ENCODE assay signal across 24 mouse cellular contexts in genomic region chr7:16808647-16809046, GRCm38 (mm10). TPM values are rescaled to one million over a fixed set of nuclear protein-coding genes. Genes with fewer than 3 reads are reported as not detected.
A peak's percentile ranks its signal among the peaks of the same experiment; 100 is the strongest.
DNase-seq lines count a peak whose midpoint lies in the region; ATAC-seq and TF ChIP-seq lines count a peak whose summit lies in the region.
"Had no signal": no experiment of that assay in that cellular context is flagged by ENCODE, and none has a peak within 500 bp of the region (broad histone marks: within the 10 kb centered on the region; RNA-seq: fewer than 3 reads in every experiment).

No protein-coding gene starts in this region.

- 70% methylated on average over 9 of the region's 9 CpGs for WGBS in intestine, embryonic 14.5 days
- WGBS in intestine, postnatal 0 days = 56% methylated on average over 9 of the region's 9 CpGs
- WGBS in lung, postnatal 0 days = 62% methylated on average over 9 of the region's 9 CpGs
- 52% methylated on average over 9 of the region's 9 CpGs for WGBS in stomach, embryonic 14.5 days

- peak; percentile 27 for DNase-seq in cerebellum, adult 11-12 months
- DNase-seq in cerebellum, postnatal 25 days = no peak
- no peak for DNase-seq in intestine, embryonic 14.5 days (ENCODE audit: low spot score)
- peak; percentile 28 for DNase-seq in lung, postnatal 0 days (ENCODE audit: low spot score)
- no peak for DNase-seq in lung, postnatal 10 days
- DNase-seq in ovary, postnatal 14 days (ENCODE audit: low spot score) = no peak
- DNase-seq: adrenal gland, adult 8-10 months; adrenal gland, postnatal 25 days; cerebellum, adult 18-20 months; forebrain, postnatal 0 days; gastrocnemius, adult 2 months; gastrocnemius, postnatal 14 days; heart, postnatal 14 days had no signal

- H3K9ac ChIP-seq in intestine, embryonic 14.5 days (ENCODE audit: low read length) = no peak overlapping the region
- H3K9ac ChIP-seq in intestine, postnatal 0 days (ENCODE audit: low read depth, low read length) = no peak overlapping the region
- H3K9ac ChIP-seq in lung, postnatal 0 days (replicated peaks; ENCODE audit: low read depth) = no peak overlapping the region
- no peak overlapping the region for H3K9ac ChIP-seq in stomach, embryonic 14.5 days (replicated peaks; ENCODE audit: low read depth, low read length)
- H3K9ac ChIP-seq: embryonic facial prominence, embryonic 12.5 days; embryonic facial prominence, embryonic 15.5 days; forebrain, postnatal 0 days; heart, embryonic 13.5 days; hindbrain, embryonic 13.5 days had no signal

- H3K27ac ChIP-seq in intestine, embryonic 14.5 days (ENCODE audit: low read depth) = no peak overlapping the region
- H3K27ac ChIP-seq in intestine, postnatal 0 days (ENCODE audit: low read depth, low read length) = no peak overlapping the region
- no peak overlapping the region for H3K27ac ChIP-seq in lung, postnatal 0 days (ENCODE audit: low read length)
- no peak overlapping the region for H3K27ac ChIP-seq in stomach, embryonic 14.5 days (ENCODE audit: low read length)
- H3K27ac ChIP-seq: embryonic facial prominence, embryonic 12.5 days; embryonic facial prominence, embryonic 15.5 days; gastrocnemius, adult 2 months; heart, embryonic 10.5 days; heart, embryonic 13.5 days; hindbrain, embryonic 10.5 days; hindbrain, embryonic 13.5 days had no signal

- 0 out of 2 replicates have a peak, but pooled peaks have one; percentile 18 for ATAC-seq in intestine, embryonic 14.5 days (replicated peaks; ENCODE audit: low FRiP score, low TSS enrichment, low read depth)
- ATAC-seq in intestine, postnatal 0 days = no peak
- peak; percentile 12; the same call in 1 of the 2 replicates for ATAC-seq in lung, postnatal 0 days
- 0 out of 2 replicates have a peak, but pooled peaks have one; percentile 4 for ATAC-seq in stomach, embryonic 14.5 days (ENCODE audit: insufficient number of reproducible peaks, insufficient read depth, low FRiP score, low read depth)
- ATAC-seq: activated CD4-positive, CD25-positive, alpha-beta regulatory T cell, adult 4 months; forebrain, embryonic 14.5 days; forebrain, postnatal 0 days; hindbrain, embryonic 16.5 days had no signal

- no peak overlapping the region for H3K4me3 ChIP-seq in intestine, embryonic 14.5 days (ENCODE audit: low read depth, low read length)
- no peak overlapping the region for H3K4me3 ChIP-seq in intestine, postnatal 0 days (ENCODE audit: low read depth, low read length)
- no peak overlapping the region for H3K4me3 ChIP-seq in lung, postnatal 0 days (ENCODE audit: low read depth, low read length)
- H3K4me3 ChIP-seq in stomach, embryonic 14.5 days (ENCODE audit: low read depth, low read length) = no peak overlapping the region
- H3K4me3 ChIP-seq: embryonic facial prominence, embryonic 12.5 days; embryonic facial prominence, embryonic 15.5 days; gastrocnemius, adult 2 months; heart, embryonic 10.5 days; heart, embryonic 13.5 days; hindbrain, embryonic 10.5 days; hindbrain, embryonic 13.5 days had no signal

- TF ChIP-seq EP300 in lung, postnatal 0 days (IDR thresholded peaks at IDR 0.05) = no peak

- H3K4me1 ChIP-seq in intestine, embryonic 14.5 days (replicated peaks; ENCODE audit: control insufficient read depth, insufficient read depth, low read length) = peaks cover 2% of the 10 kb centered on the region
- H3K4me1 ChIP-seq in intestine, postnatal 0 days (replicated peaks; ENCODE audit: control insufficient read depth, insufficient read depth, low read length) = no peaks in the 10 kb centered on the region; the same call in 1 of the 2 replicates
- 0 out of 2 replicates have a peak, but pooled peaks cover 6% of the 10 kb centered on the region for H3K4me1 ChIP-seq in lung, postnatal 0 days (ENCODE audit: insufficient read depth, low read depth, low read length)
- peaks cover 12% of the 10 kb centered on the region for H3K4me1 ChIP-seq in stomach, embryonic 14.5 days (ENCODE audit: control insufficient read depth, insufficient read depth, low read length)

- no peaks in the 10 kb centered on the region for H3K9me3 ChIP-seq in intestine, embryonic 14.5 days (ENCODE audit: control insufficient read depth, low read length)
- no peaks in the 10 kb centered on the region for H3K9me3 ChIP-seq in intestine, postnatal 0 days (ENCODE audit: control insufficient read depth)
- no peaks in the 10 kb centered on the region for H3K9me3 ChIP-seq in lung, postnatal 0 days (ENCODE audit: low read length)
- H3K9me3 ChIP-seq in stomach, embryonic 14.5 days (ENCODE audit: control insufficient read depth, low read depth, low read length) = no peaks in the 10 kb centered on the region
- H3K9me3 ChIP-seq: embryonic facial prominence, embryonic 12.5 days; embryonic facial prominence, embryonic 15.5 days; heart, embryonic 10.5 days; heart, embryonic 13.5 days; hindbrain, embryonic 10.5 days; hindbrain, embryonic 13.5 days had no signal

- no peak for TF ChIP-seq CTCF in intestine, postnatal 0 days (IDR thresholded peaks at IDR 0.05; ENCODE audit: low read depth)
- no peak for TF ChIP-seq CTCF in lung, postnatal 0 days (IDR thresholded peaks at IDR 0.05)

- peaks cover 27% of the 10 kb centered on the region for H3K36me3 ChIP-seq in intestine, embryonic 14.5 days (ENCODE audit: control insufficient read depth, insufficient read depth, low read length)
- peaks cover 7% of the 10 kb centered on the region; the same call in 1 of the 2 replicates for H3K36me3 ChIP-seq in intestine, postnatal 0 days (ENCODE audit: control insufficient read depth, insufficient read depth)
- H3K36me3 ChIP-seq in lung, postnatal 0 days (ENCODE audit: insufficient read depth, low read length) = no peaks in the 10 kb centered on the region; the same call in 1 of the 2 replicates
- no peaks in the 10 kb centered on the region; the same call in none of the 2 replicates for H3K36me3 ChIP-seq in stomach, embryonic 14.5 days (ENCODE audit: control insufficient read depth, insufficient read depth, low read length)

- no peaks in the 10 kb centered on the region; the same call in none of the 2 replicates for H3K27me3 ChIP-seq in intestine, embryonic 14.5 days (replicated peaks; ENCODE audit: control insufficient read depth, insufficient read depth, low read length)
- no peaks in the 10 kb centered on the region; the same call in 1 of the 2 replicates for H3K27me3 ChIP-seq in intestine, postnatal 0 days (replicated peaks; ENCODE audit: control insufficient read depth, insufficient read depth, low read length)
- no peaks in the 10 kb centered on the region for H3K27me3 ChIP-seq in lung, postnatal 0 days (replicated peaks; ENCODE audit: insufficient read depth, low read length)
- H3K27me3 ChIP-seq in stomach, embryonic 14.5 days (ENCODE audit: control insufficient read depth, insufficient read depth, low read length) = peaks cover 3% of the 10 kb centered on the region; the same call in 1 of the 2 replicates

- no peak overlapping the region for H3K4me2 ChIP-seq in intestine, embryonic 14.5 days (ENCODE audit: low read length)
- no peak overlapping the region for H3K4me2 ChIP-seq in intestine, postnatal 0 days (replicated peaks; ENCODE audit: low read depth)
- no peak overlapping the region for H3K4me2 ChIP-seq in lung, postnatal 0 days (replicated peaks; ENCODE audit: low read depth, low read length)
- no peak overlapping the region for H3K4me2 ChIP-seq in stomach, embryonic 14.5 days (replicated peaks; ENCODE audit: low read depth, low read length)
- H3K4me2 ChIP-seq: embryonic facial prominence, embryonic 12.5 days; embryonic facial prominence, embryonic 15.5 days; heart, embryonic 13.5 days; hindbrain, embryonic 13.5 days had no signal

RNA-seq across cellular contexts. Expression of gene Strn4, which starts 7.0 kb away (rescaled TPM):
- 107 and 111 TPM in 2 replicates for polyA plus RNA-seq in intestine, embryonic 14.5 days (2014; fragmentation: Nextera tagmentation; extraction: Ambion mirVana)
- 33.7 and 35.8 TPM in 2 replicates for polyA plus RNA-seq in intestine, postnatal 0 days (2015; fragmentation: Nextera tagmentation; extraction: Ambion mirVana)
- polyA plus RNA-seq in lung, postnatal 0 days (2015; fragmentation: Nextera tagmentation; extraction: Ambion mirVana) = 57.7 and 60.7 TPM in 2 replicates
- polyA plus RNA-seq in stomach, embryonic 14.5 days (2014; fragmentation: Nextera tagmentation; extraction: Ambion mirVana) = 105 and 120 TPM in 2 replicates

RNA-seq across cellular contexts. Expression of gene Fkrp, which starts 7.9 kb away (rescaled TPM):
- polyA plus RNA-seq in intestine, embryonic 14.5 days (2014; fragmentation: Nextera tagmentation; extraction: Ambion mirVana) = 27.5 and 28.3 TPM in 2 replicates
- polyA plus RNA-seq in intestine, postnatal 0 days (2015; fragmentation: Nextera tagmentation; extraction: Ambion mirVana) = 12.3 and 12.7 TPM in 2 replicates
- 22.3 and 23.5 TPM in 2 replicates for polyA plus RNA-seq in lung, postnatal 0 days (2015; fragmentation: Nextera tagmentation; extraction: Ambion mirVana)
- 23.8 and 25.8 TPM in 2 replicates for polyA plus RNA-seq in stomach, embryonic 14.5 days (2014; fragmentation: Nextera tagmentation; extraction: Ambion mirVana)

RNA-seq across cellular contexts. Expression of gene Slc1a5, which starts 27.5 kb away (rescaled TPM):
- polyA plus RNA-seq in intestine, embryonic 14.5 days (2014; fragmentation: Nextera tagmentation; extraction: Ambion mirVana) = 41.5 and 43.9 TPM in 2 replicates
- polyA plus RNA-seq in intestine, postnatal 0 days (2015; fragmentation: Nextera tagmentation; extraction: Ambion mirVana) = 19.8 and 22.8 TPM in 2 replicates
- 176 and 178 TPM in 2 replicates for polyA plus RNA-seq in lung, postnatal 0 days (2015; fragmentation: Nextera tagmentation; extraction: Ambion mirVana)
- 36.7 and 39.0 TPM in 2 replicates for polyA plus RNA-seq in stomach, embryonic 14.5 days (2014; fragmentation: Nextera tagmentation; extraction: Ambion mirVana)

RNA-seq across cellular contexts. Expression of gene Prkd2, which starts 34.1 kb away (rescaled TPM):
- polyA plus RNA-seq in intestine, embryonic 14.5 days (2014; fragmentation: Nextera tagmentation; extraction: Ambion mirVana) = 12.0 and 12.8 TPM in 2 replicates
- polyA plus RNA-seq in intestine, postnatal 0 days (2015; fragmentation: Nextera tagmentation; extraction: Ambion mirVana) = 9.2 and 11.2 TPM in 2 replicates
- 26.1 and 29.0 TPM in 2 replicates for polyA plus RNA-seq in lung, postnatal 0 days (2015; fragmentation: Nextera tagmentation; extraction: Ambion mirVana)
- 14.2 and 14.6 TPM in 2 replicates for polyA plus RNA-seq in stomach, embryonic 14.5 days (2014; fragmentation: Nextera tagmentation; extraction: Ambion mirVana)

Comparison
In these comparisons a context has a peak if more than half of its experiments do, and no peak if none do; other contexts are left out.
1. DNase-seq: peak in cerebellum, adult 11-12 months (single experiment) and lung, postnatal 0 days (single experiment); none in cerebellum, postnatal 25 days (0 of 2), intestine, embryonic 14.5 days (single experiment), lung, postnatal 10 days (single experiment) and ovary, postnatal 14 days (single experiment).